Mouse (Mus musculus) layer of hippocampus, postnatal 10 days (tissue): ENCODE measurements around the gene Ralgps2. TPM values are rescaled to one million over a fixed set of nuclear protein-coding genes. Genes with fewer than 3 reads are reported as not detected.
A peak's percentile ranks its signal among the peaks of the same experiment; 100 is the strongest.

Experiments used
- DNase-seq, 2 experiments: peaks; one replicate each; pipeline ENCODE4 v3.0.0; 2021; ENCODE audit warnings: low spot score in 2 of 2
- total RNA-seq, 2 experiments: library from RNA; stranded (reverse); gene quantifications; 2 replicates each; pipeline ENCODE4 v1.2.3; 2021

The Ralgps2 gene
- total RNA-seq, 2 experiments from 2014 or later, result 93.3 to 101 TPM

- no peak for DNase-seq
These were observed 168.6 kb downstream of the Ralgps2 start for GRCm38 (mm10) chr1:156770845-156771244.

GRCm38 (mm10) chr1:156769621-156770297 lies 169.7 kb downstream of the Ralgps2 start:
- no peak for DNase-seq

- DNase-seq, result no peak
These were observed 170.3 kb downstream of the Ralgps2 start for GRCm38 (mm10) chr1:156769163-156769562.

GRCm38 (mm10) chr1:156765311-156765710 lies 174.1 kb downstream of the Ralgps2 start:
- DNase-seq, result no peak

- no peak for DNase-seq
These were observed 174.8 kb downstream of the Ralgps2 start for GRCm38 (mm10) chr1:156764584-156764983.

GRCm38 (mm10) chr1:156763280-156763679 lies 176.1 kb downstream of the Ralgps2 start:
- DNase-seq, result no peak

GRCm38 (mm10) chr1:156761430-156761801 lies 178.0 kb downstream of the Ralgps2 start:
- no peak for DNase-seq

- DNase-seq, result no peak
These were observed 178.6 kb downstream of the Ralgps2 start for GRCm38 (mm10) chr1:156760549-156761429.

- no peak for DNase-seq
These were observed 181.1 kb downstream of the Ralgps2 start for GRCm38 (mm10) chr1:156758326-156758725.

- peak; percentile 29 to 39 for DNase-seq
These were observed 184.6 kb downstream of the Ralgps2 start for GRCm38 (mm10) chr1:156754608-156755413.

Other genes with a start within 250 kb of the Ralgps2 start
- 10 to 100 TPM; 65.2 to 67.2 TPM for gene Fam20b, start 220.5 kb downstream of the Ralgps2 start, total RNA-seq
- 1 to 10 TPM in 1 of 2 experiments, under 1 TPM in 1; 0.49 to 1.1 TPM for gene Angptl1, start 101.1 kb downstream of the Ralgps2 start, total RNA-seq
- not detected for gene Tex35, start 169.1 kb upstream of the Ralgps2 start, total RNA-seq